Mouse (Mus musculus) lung, postnatal 4 days (tissue): ENCODE results near the gene Hsph1.

Source experiments
- DNase-seq, 2 experiments: peaks; one replicate each; pipeline ENCODE4 v3.0.0; 2021

The Hsph1 gene

GRCm38 (mm10) chr5:149641277-149641892 is 5.2 kb upstream of the Hsph1 start:
- no peak for DNase-seq

GRCm38 (mm10) chr5:149637306-149637705 is 1.1 kb upstream of the Hsph1 start:
- no peak for DNase-seq

- no peak for DNase-seq
Observed at GRCm38 (mm10) chr5:149635556-149635955, 620 bp downstream of the Hsph1 start.

- DNase-seq = no peak
Observed at GRCm38 (mm10) chr5:149634409-149635035, 1.7 kb downstream of the Hsph1 start.

GRCm38 (mm10) chr5:149625547-149625946 is 10.6 kb downstream of the Hsph1 start:
- DNase-seq = no peak

- DNase-seq = no peak
Observed at GRCm38 (mm10) chr5:149623815-149624675, 12.1 kb downstream of the Hsph1 start.

- no peak for DNase-seq
Observed at GRCm38 (mm10) chr5:149622644-149623043, 13.5 kb downstream of the Hsph1 start.

GRCm38 (mm10) chr5:149622152-149622551 is 14.0 kb downstream of the Hsph1 start:
- DNase-seq = no peak

GRCm38 (mm10) chr5:149617776-149618425 is 18.3 kb downstream of the Hsph1 start:
- no peak for DNase-seq

GRCm38 (mm10) chr5:149616817-149617216 is 19.4 kb downstream of the Hsph1 start:
- DNase-seq = no peak

GRCm38 (mm10) chr5:149616138-149616537 is 20.0 kb downstream of the Hsph1 start:
- no peak for DNase-seq

- DNase-seq = no peak
Observed at GRCm38 (mm10) chr5:149612740-149613139, 23.4 kb downstream of the Hsph1 start.

- DNase-seq = no peak
Observed at GRCm38 (mm10) chr5:149612165-149612518, 24.0 kb downstream of the Hsph1 start.

- no peak for DNase-seq
Observed at GRCm38 (mm10) chr5:149611476-149612164, 24.6 kb downstream of the Hsph1 start.

GRCm38 (mm10) chr5:149607083-149607720 is 29.0 kb downstream of the Hsph1 start:
- no peak for DNase-seq

GRCm38 (mm10) chr5:149603241-149603640 is 32.9 kb downstream of the Hsph1 start:
- no peak for DNase-seq

GRCm38 (mm10) chr5:149601996-149602395 is 34.2 kb downstream of the Hsph1 start:
- DNase-seq = no peak

- no peak for DNase-seq
Observed at GRCm38 (mm10) chr5:149597351-149597750, 38.8 kb downstream of the Hsph1 start.

- DNase-seq = no peak
Observed at GRCm38 (mm10) chr5:149594215-149594614, 42.0 kb downstream of the Hsph1 start.

GRCm38 (mm10) chr5:149589932-149590331 is 46.2 kb downstream of the Hsph1 start:
- DNase-seq = no peak

- peak in 1 of 2 experiments; percentile 38 for DNase-seq
Observed at GRCm38 (mm10) chr5:149588814-149589534, 47.2 kb downstream of the Hsph1 start.
